Mouse (Mus musculus): ENCODE measurements around the gene Fmc1.
"Not testable (repeated sequence)": the region's sequence is repeated elsewhere in the genome, so short reads cannot be mapped to it uniquely, and the experiment has no call there.

Gene Fmc1

GRCm38 (mm10) chr6:38533428-38534405 lies at the start of gene Fmc1:
Gene Fmc1 (plus strand): TSS chr6:38533502.
- peak; percentile 95 to 97 for DNase-seq (ENCODE audit: low spot score in 2 of 2)

DNA sequence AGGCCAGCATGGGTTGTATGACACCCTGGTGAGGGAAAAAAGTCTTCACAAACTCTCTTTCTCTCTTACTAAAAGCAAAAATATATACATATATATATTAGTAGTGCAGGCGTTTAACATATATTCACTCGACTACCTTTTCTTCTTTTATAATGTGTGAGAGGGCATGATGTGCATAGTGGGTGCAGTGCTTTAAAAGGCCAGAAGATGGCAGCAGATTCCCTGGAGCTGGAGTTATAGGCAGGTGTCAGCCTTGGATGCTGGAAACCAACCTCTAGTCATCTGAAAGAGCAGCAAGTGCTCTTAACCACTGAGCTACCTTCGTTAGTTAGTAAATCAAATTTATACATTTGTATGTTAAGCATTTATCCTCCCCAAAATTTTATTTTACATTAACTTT lies 40.8 kb upstream of the Fmc1 start:
- DNase-seq (ENCODE audit: low spot score in 2 of 2), result no peak

GRCm38 (mm10) chr6:38495641-38496040 lies 37.7 kb upstream of the Fmc1 start:
- DNase-seq (ENCODE audit: low spot score in 2 of 2), result no peak

- DNase-seq (ENCODE audit: low spot score in 2 of 2), result no peak
Measured at GRCm38 (mm10) chr6:38512096-38512495, 21.2 kb upstream of the Fmc1 start.

DNA sequence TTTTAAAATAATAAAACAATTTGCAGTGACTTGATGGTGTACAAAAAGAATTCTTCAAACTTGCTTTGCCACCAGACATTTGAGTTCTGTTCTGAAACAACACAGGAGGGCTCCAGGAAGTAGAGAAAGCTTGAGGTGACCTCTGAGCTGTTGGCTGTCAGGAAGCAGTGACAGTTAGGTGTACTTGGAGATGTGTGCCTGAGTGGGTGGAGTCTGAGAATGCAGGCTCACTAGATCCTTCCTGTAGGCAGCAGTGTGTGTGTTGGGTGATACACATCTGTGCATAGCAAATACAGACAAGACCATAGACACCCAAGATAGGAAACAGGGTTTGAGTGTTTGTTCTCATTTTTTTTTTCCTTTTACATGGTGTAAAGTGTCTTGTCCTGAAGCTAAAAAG lies 20.5 kb upstream of the Fmc1 start:
- DNase-seq (ENCODE audit: low spot score in 2 of 2), result no peak

DNA sequence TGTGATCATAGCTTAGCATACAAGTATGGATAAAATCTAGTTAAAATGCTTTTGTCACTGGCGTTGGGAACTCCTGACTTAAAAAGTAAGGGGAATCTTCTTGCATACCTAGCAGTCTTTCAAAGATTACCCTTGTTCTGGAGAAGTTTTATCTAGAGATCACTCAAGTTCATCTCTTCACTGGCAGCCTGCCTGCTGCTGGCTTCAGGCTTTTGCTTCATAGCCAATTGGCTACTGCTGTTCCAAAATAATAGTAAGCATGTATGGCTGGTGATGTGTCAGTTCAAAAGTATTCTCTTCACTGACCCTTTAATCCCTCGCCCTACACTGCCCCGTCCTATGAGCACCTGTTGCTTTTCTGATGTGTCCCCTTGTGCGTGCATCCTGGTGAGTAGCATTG lies 18.1 kb upstream of the Fmc1 start:
- DNase-seq (ENCODE audit: low spot score in 2 of 2), result no peak

DNA sequence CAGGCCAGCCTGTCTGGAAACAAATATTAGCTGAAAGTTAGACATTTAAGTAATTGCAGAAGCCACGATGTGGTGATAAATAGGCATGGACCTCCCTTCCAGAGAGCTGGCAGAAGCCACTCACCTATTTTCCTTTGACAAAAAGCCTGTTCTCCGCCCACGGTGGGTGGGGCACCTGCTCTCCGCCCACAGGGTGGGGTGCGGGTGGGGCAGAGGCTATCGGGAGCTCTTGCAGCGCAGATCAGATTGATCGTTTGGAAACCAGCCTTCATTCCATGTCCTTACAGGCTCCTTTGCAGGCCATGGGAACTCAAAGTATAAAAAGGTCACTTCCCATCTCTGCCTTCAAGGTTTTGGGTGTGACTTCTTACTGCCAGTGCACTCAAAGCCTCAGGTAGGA lies 9.5 kb upstream of the Fmc1 start:
- no peak for DNase-seq (ENCODE audit: low spot score in 2 of 2)

DNA sequence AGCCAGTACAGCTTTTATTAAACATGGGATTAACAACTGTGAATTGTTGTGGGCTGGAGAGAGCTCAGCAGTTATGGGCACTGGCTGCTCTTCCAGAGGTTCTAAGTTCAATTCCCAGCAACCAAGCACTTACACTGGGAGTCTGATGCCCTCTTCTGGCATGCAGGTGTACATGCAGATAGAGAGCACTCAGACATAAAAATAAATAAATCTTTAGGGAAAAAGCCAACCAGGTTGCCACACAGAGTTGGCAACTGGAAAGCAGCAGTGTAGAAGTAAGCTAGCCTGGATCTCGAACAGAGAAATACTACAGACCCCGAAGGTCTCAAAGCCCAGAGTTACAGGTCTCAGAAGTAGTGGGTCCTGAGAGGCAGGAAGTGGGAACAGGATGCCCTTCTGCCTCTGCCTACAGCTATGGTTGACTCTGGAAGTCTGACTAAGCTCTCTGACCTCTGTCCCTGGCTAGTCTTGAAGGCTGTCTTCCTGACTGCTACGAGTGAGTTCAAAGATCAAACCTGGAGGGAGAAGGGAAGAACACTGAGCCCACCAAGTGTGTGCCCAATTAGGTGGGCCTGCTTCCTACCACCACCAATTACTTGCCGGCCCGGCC lies 2.0 kb upstream of the Fmc1 start:
- no peak for DNase-seq (ENCODE audit: low spot score in 2 of 2)

DNA sequence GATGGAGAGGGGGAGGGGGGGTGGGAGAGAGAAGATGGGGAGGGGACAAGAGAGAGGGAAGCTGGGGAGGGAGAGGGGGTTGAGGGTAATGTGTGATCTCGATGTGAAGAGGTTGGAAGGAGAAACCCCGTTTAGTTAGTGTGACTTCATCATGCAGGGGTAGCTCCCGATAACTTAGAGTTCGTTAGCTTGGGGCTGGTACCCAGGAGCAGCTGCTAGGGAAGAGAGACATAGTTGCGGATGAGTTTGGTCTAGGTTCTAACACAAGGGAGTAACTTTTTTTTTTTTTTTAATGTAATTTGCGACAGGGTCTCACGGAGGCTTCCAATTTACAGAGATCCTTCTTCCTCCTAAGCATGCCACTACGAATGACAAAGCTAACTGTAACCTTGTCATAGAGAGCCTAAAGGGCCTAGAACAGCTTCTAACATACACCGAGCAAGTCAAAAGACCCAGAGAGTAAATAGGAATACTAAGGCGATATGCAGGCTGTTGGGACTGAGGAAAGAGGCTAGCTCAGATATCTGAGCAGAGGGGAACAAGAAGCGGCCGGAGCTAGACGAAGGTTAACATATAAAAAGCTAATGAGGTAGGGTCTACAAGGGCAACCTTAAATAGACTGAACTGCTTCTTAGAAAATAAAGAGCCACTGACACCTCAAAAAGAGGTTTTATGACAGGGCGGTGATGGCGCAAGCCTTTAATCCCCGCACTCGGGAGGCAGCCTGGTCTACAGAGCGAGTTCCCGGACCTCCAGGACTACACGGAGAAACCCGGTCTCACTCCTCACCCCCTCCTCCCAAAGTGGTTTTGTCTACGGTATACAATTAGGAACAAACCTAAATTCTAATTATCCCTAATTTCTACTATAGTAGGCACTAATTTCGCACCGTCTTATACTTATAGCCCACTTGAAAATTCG lies 542 bp upstream of the Fmc1 start:
- peak in 1 of 2 experiments; percentile 26 for DNase-seq (ENCODE audit: low spot score in 2 of 2)

DNA sequence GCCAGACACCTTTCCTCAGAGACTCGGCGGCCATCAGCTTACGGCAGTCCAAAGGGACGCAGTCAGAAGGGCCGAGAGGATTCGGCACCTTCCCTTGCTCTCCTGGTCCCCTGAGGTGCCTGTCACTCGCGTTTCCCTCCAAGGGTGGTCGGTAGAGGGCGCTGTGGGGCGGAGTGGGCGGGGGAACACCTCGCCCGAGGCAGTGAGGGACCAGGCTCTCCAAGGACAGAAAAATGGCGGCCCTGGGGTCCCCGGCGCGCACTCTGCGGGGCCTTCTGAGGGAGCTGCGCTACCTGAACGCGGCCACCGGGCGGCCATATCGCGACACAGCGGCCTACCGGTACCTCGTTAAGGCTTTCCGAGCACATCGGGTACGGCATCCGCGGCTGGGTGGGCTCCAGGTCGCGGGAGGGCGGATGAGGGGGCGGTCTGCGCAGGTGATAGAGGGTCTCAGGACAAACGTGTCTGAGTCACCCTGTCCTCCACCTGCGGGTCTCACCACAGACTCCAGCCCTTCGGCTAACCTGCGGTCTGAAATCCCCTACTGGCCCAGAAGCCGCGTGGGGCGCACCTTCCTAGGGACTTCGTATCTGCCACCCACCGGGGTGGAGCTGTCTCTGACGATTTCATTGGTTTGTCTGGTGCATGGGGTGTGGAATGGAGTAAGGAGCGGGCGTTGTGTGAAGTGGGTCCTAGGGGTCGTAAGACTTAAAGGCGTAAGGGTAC lies 1.5 kb downstream of the Fmc1 start:
- DNase-seq (ENCODE audit: low spot score in 2 of 2), result peak; percentile 93 to 98

- DNase-seq (ENCODE audit: low spot score in 2 of 2), result no peak
Measured at GRCm38 (mm10) chr6:38535366-38535690, 2.0 kb downstream of the Fmc1 start.

DNA sequence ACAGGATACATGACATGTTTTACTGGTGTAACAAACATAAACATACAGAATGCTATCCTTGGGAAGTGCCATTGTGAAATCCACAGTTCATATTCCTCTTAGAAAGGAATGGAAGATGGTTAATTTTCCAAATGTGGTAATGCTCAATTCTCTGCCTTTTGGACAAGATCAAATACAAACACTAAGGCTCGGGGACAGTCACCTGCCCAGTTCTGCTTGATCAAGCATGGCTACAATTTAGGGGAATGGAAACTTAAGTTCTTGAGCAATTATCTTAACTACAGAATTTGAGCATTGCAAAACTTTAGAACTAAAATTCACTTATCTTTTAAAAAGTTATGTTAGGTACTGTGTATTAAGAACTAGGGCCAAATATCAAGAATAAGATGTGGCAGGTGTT lies 2.5 kb downstream of the Fmc1 start:
- DNase-seq (ENCODE audit: low spot score in 2 of 2), result no peak

GRCm38 (mm10) chr6:38544141-38544540 lies 10.8 kb downstream of the Fmc1 start:
- DNase-seq (ENCODE audit: low spot score in 2 of 2), result not testable (repeated sequence)

GRCm38 (mm10) chr6:38547005-38547404 lies 13.7 kb downstream of the Fmc1 start:
- not testable (repeated sequence) for DNase-seq (ENCODE audit: low spot score in 2 of 2)

GRCm38 (mm10) chr6:38547707-38548106 lies 14.4 kb downstream of the Fmc1 start:
- DNase-seq (ENCODE audit: low spot score in 2 of 2), result no peak

DNA sequence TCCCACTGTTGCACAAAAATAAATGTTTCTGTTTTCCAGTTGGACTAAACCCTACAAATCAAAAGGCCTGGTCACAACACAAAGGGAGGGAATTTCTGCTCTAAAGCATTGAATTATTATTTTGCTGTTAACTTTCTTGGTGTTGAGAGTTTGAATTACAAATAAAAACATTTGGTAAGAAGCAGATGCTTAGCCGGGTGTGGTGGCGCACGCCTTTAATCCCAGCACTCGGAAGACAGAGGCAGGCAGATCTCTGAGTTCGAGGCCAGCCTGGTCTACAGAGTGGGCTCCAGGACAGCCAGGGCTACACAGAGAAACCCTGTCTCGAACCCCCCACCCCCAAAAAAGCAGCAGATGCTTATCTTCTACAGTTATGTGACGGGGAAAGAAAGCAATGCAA lies 15.3 kb downstream of the Fmc1 start:
- not testable (repeated sequence) for DNase-seq (ENCODE audit: low spot score in 2 of 2)

- not testable (repeated sequence) for DNase-seq (ENCODE audit: low spot score in 2 of 2)
Measured at GRCm38 (mm10) chr6:38549840-38550239, 16.5 kb downstream of the Fmc1 start.

GRCm38 (mm10) chr6:38550250-38551061 lies 17.2 kb downstream of the Fmc1 start:
- peak in 1 of 2 experiments; percentile 73 for DNase-seq (ENCODE audit: low spot score in 2 of 2)

- peak; percentile 73 to 84 for DNase-seq (ENCODE audit: low spot score in 2 of 2)
Measured at GRCm38 (mm10) chr6:38551062-38551988, 18.0 kb downstream of the Fmc1 start, which contains the start of gene Luc7l2. Gene Luc7l2 (plus strand): TSS chr6:38551334.

All from frontal cortex, postnatal 25 days (tissue).